Mouse (Mus musculus) lung, embryonic 14.5 days (tissue): ENCODE measurements around the gene Gm4064. TPM values are rescaled to one million over a fixed set of nuclear protein-coding genes. Genes with fewer than 3 reads are reported as not detected.
"Not testable (repeated sequence)": the region's sequence is repeated elsewhere in the genome, so short reads cannot be mapped to it uniquely, and the experiment has no call there.

Source experiments
- ATAC-seq: fragments of 200-750 bp; cut with Nextera tagmentation; 2 replicates; pipeline ENCODE4 v1.8.0; 2017; ENCODE audit warnings: mild to moderate bottlenecking, moderate TSS enrichment, moderate library complexity; ENCODE audit not compliant: insufficient read depth
- DNase-seq: peaks from one replicate; pipeline ENCODE4 v3.0.0-alpha.2; 2015
- H3K27ac ChIP-seq: fragments of 300-500 bp; sonication (generic); 2 replicates; pipeline ENCODE4 v1.5.1; 2014; ENCODE audit warnings: low read depth, mild to moderate bottlenecking, moderate library complexity
- H3K27me3 ChIP-seq: fragments of 300-500 bp; sonication (generic); 2 replicates; pipeline ENCODE4 v1.6.1; 2014; ENCODE audit warnings: low read length, control low read depth; ENCODE audit not compliant: insufficient read depth
- H3K36me3 ChIP-seq: fragments of 300-500 bp; sonication (generic); 2 replicates; pipeline ENCODE4 v1.6.1; 2014; ENCODE audit warnings: control low read depth; ENCODE audit not compliant: insufficient read depth
- H3K4me1 ChIP-seq: fragments of 300-500 bp; sonication (generic); 2 replicates; pipeline ENCODE4 v1.6.1; 2014; ENCODE audit warnings: antibody characterized with exemption, control low read depth; ENCODE audit not compliant: insufficient read depth
- H3K4me2 ChIP-seq: fragments of 300-500 bp; sonication (generic); 2 replicates; pipeline ENCODE4 v1.6.1; 2014; ENCODE audit warnings: mild to moderate bottlenecking
- H3K4me3 ChIP-seq: fragments of 300-500 bp; sonication (generic); 2 replicates; pipeline ENCODE4 v1.5.1; 2014; ENCODE audit warnings: low read depth, low read length
- H3K9ac ChIP-seq: fragments of 300-500 bp; sonication (generic); 2 replicates; pipeline ENCODE4 v1.6.1; 2014
- H3K9me3 ChIP-seq: fragments of 300-500 bp; sonication (generic); 2 replicates; pipeline ENCODE4 v1.6.1; 2016; ENCODE audit warnings: low read depth, low read length, control low read depth
- WGBS: fragments of 180-500 bp; shearing (Covaris S2); extraction: QIAGEN DNeasy Blood & Tissue Kit; methylation state at CpG from one replicate; pipeline ENCODE4 v1.1.7; 2014; 5-methylcytosine and 5-hydroxymethylcytosine counted together
- polyA plus RNA-seq: library from polyadenylated mRNA; unstranded; fragments of >200 nt; fragmentation: Nextera tagmentation; extraction: Ambion mirVana; gene quantifications from 2 replicates; pipeline ENCODE4 v1.2.1, GENCODE M21; 2014

The Gm4064 gene
- not detected in 2 replicates for polyA plus RNA-seq

DNA sequence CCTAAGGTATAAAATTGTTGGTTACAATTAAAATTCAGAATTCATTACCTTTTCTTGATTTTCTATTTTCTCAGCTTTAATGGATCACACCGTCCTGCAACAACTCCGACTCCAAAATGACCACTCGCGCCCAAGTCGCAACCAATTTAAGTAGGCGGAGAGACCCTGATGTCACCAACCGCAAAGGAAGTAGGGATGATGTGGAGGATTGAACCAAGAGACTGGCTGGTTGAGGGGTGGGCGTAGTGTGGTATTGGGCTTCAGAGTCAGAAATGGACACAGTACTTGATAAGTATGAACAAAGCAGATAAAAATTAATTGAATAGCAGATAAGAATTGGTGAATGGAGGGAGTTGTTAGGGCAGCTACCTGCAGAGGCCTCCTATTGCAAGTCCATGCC lies at the start of gene Gm4064:
Gm4064 (minus strand) TSS at position 101 of the 400 bp plus-strand sequence.
- H3K4me2 ChIP-seq, H3K27ac ChIP-seq, H3K36me3 ChIP-seq, H3K9me3 ChIP-seq, H3K4me3 ChIP-seq, H3K27me3 ChIP-seq, H3K4me1 ChIP-seq, DNase-seq, ATAC-seq, H3K9ac ChIP-seq: not testable (repeated sequence)
- WGBS, result no CpG with 5 or more reads among the region's 8 CpGs

- H3K36me3 ChIP-seq, H3K27ac ChIP-seq, H3K4me2 ChIP-seq, H3K4me1 ChIP-seq, ATAC-seq, DNase-seq, H3K4me3 ChIP-seq, H3K27me3 ChIP-seq, H3K9me3 ChIP-seq, H3K9ac ChIP-seq: not testable (repeated sequence)
- WGBS, result no CpG with 5 or more reads among the region's 9 CpGs
Observed at GRCm38 (mm10) chrY:2830380-2830779, 34.4 kb upstream of the Gm4064 start, which contains the start of the genes Rbmy and Gm10256. Rbmy (plus strand) TSS chrY:2830680. Gm10256 (plus strand) TSS chrY:2830699.

Other genes with a start within 250 kb of the Gm4064 start
- not detected in 2 replicates for gene H2al2c, start 197.1 kb downstream of the Gm4064 start, polyA plus RNA-seq
- not detected in 2 replicates for gene Sry, start 132.5 kb downstream of the Gm4064 start, polyA plus RNA-seq
- gene H2al2b, start 75.5 kb downstream of the Gm4064 start, polyA plus RNA-seq, result not detected in 2 replicates
- gene Rbmy, start 34.5 kb upstream of the Gm4064 start, polyA plus RNA-seq, result not detected in 2 replicates
- not detected in 2 replicates for gene Gm10256, start 34.5 kb upstream of the Gm4064 start, polyA plus RNA-seq
- not detected in 2 replicates for gene Gm10352, start 104.8 kb upstream of the Gm4064 start, polyA plus RNA-seq
- gene Gm29289, start 136.4 kb upstream of the Gm4064 start, polyA plus RNA-seq, result not detected in 2 replicates